Mouse (Mus musculus): ENCODE data around the gene St3gal3. TPM values are rescaled to one million over a fixed set of nuclear protein-coding genes. Genes with fewer than 3 reads are reported as not detected.
A peak's percentile ranks its signal among the peaks of the same experiment; 100 is the strongest.

St3gal3 gene
- polyA plus RNA-seq (2012; rRNA removed): 68.3 and 71.2 TPM in 2 replicates

GRCm38 (mm10) chr4:118134485-118135365 lies at the start of gene St3gal3:
Gene St3gal3 (minus strand): TSS chr4:118134914.
- peak within 1 kb of the TSS; percentile 90 for H3K4me3 ChIP-seq (replicated peaks; ENCODE audit: insufficient read depth, low read depth, low read length)
- peak; percentile 98 to 99 for DNase-seq
- no peak for TF ChIP-seq CTCF (IDR thresholded peaks at IDR 0.05; ENCODE audit: borderline replicate concordance, insufficient read depth, low read depth, low read length)
- peak; percentile 80; the same call in 1 of the 2 replicates for TF ChIP-seq POLR2A (IDR thresholded peaks at IDR 0.05; ENCODE audit: borderline replicate concordance, insufficient read depth, low read length)
- H3K27ac ChIP-seq (ENCODE audit: insufficient read depth, low read length): peak within 1 kb of the TSS; percentile 95
- peaks cover 41% of the 10 kb centered on the region for H3K4me1 ChIP-seq (ENCODE audit: control insufficient read depth, insufficient read depth, low read length)
- H3K27me3 ChIP-seq (ENCODE audit: control insufficient read depth, insufficient read depth, low read length): no peaks in the 10 kb centered on the region
- under 1% methylated on average over 83 of the region's 84 CpGs for WGBS

- Histone ChIP-seq H3K4me3 (replicated peaks; ENCODE audit: insufficient read depth, low read depth, low read length) (peak overlapping the region; percentile 82), H3K4me1 (ENCODE audit: control insufficient read depth, insufficient read depth, low read length) (peaks cover 4% of the 10 kb centered on the region), H3K27me3 (ENCODE audit: control insufficient read depth, insufficient read depth, low read length) (no peaks in the 10 kb centered on the region), H3K27ac (ENCODE audit: insufficient read depth, low read length) (peak overlapping the region; percentile 43)
- no peak for TF ChIP-seq POLR2A (IDR thresholded peaks at IDR 0.05; ENCODE audit: borderline replicate concordance, insufficient read depth, low read length)
- TF ChIP-seq CTCF (IDR thresholded peaks at IDR 0.05; ENCODE audit: borderline replicate concordance, insufficient read depth, low read depth, low read length): no peak
- DNase-seq: no peak
- WGBS: 12% methylated on average over 17 of the region's 17 CpGs
These were observed 45.8 kb upstream of the St3gal3 start for GRCm38 (mm10) chr4:118180301-118181080.

GRCm38 (mm10) chr4:118179467-118180300 lies 45.0 kb upstream of the St3gal3 start, which contains the start of gene Kdm4a:
Gene Kdm4a (minus strand): TSS chr4:118180043.
- Histone ChIP-seq H3K4me3 (replicated peaks; ENCODE audit: insufficient read depth, low read depth, low read length) (peak within 1 kb of the TSS; percentile 82), H3K27me3 (ENCODE audit: control insufficient read depth, insufficient read depth, low read length) (no peaks in the 10 kb centered on the region), H3K27ac (ENCODE audit: insufficient read depth, low read length) (peak within 1 kb of the TSS; percentile 88), H3K4me1 (ENCODE audit: control insufficient read depth, insufficient read depth, low read length) (peaks cover 4% of the 10 kb centered on the region)
- DNase-seq: peak; percentile 94 to 97
- TF ChIP-seq POLR2A (IDR thresholded peaks at IDR 0.05; ENCODE audit: borderline replicate concordance, insufficient read depth, low read length): peak; percentile 56; the same call in 1 of the 2 replicates
- no peak for TF ChIP-seq CTCF (IDR thresholded peaks at IDR 0.05; ENCODE audit: borderline replicate concordance, insufficient read depth, low read depth, low read length)
- WGBS: under 1% methylated on average over 38 of the region's 38 CpGs

DNA sequence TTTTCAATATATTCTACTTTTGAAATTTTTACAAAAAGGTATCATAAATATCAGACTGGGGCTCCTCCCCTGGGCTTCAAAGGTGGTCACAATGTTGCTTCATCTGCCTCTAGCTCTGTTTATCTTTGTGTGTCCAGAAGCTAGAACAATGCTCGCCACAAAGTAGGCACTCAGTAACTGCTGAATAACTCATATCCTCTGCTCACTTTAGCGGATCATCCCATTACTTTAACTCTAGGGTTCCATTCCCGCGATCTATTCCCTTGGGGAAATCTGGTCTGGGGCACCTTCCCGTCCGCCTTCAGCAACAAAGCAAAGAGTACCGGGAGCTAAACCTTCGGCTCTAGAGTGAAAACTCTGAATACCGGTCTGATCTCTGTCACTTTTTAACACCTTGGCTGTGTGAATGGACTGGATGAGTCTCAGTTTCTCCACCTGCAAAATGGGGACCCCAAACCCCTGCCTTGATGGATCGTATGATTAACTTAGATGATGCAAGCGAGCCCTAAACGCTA lies 44.3 kb upstream of the St3gal3 start:
- Histone ChIP-seq H3K27ac (ENCODE audit: insufficient read depth, low read length) (peak overlapping the region; percentile 63; the same call in 1 of the 2 replicates), H3K4me3 (replicated peaks; ENCODE audit: insufficient read depth, low read depth, low read length) (peak overlapping the region; percentile 82), H3K27me3 (ENCODE audit: control insufficient read depth, insufficient read depth, low read length) (no peaks in the 10 kb centered on the region), H3K4me1 (ENCODE audit: control insufficient read depth, insufficient read depth, low read length) (peaks cover 4% of the 10 kb centered on the region)
- WGBS: 1% methylated on average over 12 of the region's 12 CpGs
- no peak for DNase-seq
- TF ChIP-seq POLR2A (IDR thresholded peaks at IDR 0.05; ENCODE audit: borderline replicate concordance, insufficient read depth, low read length) (no peak), CTCF (IDR thresholded peaks at IDR 0.05; ENCODE audit: borderline replicate concordance, insufficient read depth, low read depth, low read length) (no peak)

DNA sequence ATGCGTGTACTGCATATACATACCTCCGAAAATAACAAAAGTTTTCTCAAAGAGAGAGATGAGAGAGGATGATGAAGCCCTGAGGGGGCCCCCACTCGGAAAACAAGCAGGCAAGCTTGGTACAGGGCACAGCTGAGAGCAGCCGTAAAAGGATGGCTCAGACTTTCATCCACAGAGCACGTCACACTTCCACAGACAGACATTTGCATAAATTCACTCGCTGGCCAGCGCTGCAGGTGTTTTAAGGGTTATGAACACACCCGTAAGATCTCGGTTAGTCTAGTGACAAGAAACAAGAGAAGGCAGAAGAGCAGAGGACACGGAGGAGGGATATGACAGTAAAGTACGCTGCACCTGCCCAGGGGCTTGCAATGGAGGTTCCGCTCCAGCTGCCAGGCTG lies 37.7 kb upstream of the St3gal3 start:
- WGBS: 85% methylated on average over 12 of the region's 12 CpGs
- Histone ChIP-seq H3K4me3 (replicated peaks; ENCODE audit: insufficient read depth, low read depth, low read length) (no peak overlapping the region), H3K4me1 (ENCODE audit: control insufficient read depth, insufficient read depth, low read length) (peaks cover 3% of the 10 kb centered on the region), H3K27me3 (ENCODE audit: control insufficient read depth, insufficient read depth, low read length) (no peaks in the 10 kb centered on the region), H3K27ac (ENCODE audit: insufficient read depth, low read length) (no peak overlapping the region)
- TF ChIP-seq POLR2A (IDR thresholded peaks at IDR 0.05; ENCODE audit: borderline replicate concordance, insufficient read depth, low read length): no peak
- no peak for TF ChIP-seq CTCF (IDR thresholded peaks at IDR 0.05; ENCODE audit: borderline replicate concordance, insufficient read depth, low read depth, low read length)
- no peak for DNase-seq

DNA sequence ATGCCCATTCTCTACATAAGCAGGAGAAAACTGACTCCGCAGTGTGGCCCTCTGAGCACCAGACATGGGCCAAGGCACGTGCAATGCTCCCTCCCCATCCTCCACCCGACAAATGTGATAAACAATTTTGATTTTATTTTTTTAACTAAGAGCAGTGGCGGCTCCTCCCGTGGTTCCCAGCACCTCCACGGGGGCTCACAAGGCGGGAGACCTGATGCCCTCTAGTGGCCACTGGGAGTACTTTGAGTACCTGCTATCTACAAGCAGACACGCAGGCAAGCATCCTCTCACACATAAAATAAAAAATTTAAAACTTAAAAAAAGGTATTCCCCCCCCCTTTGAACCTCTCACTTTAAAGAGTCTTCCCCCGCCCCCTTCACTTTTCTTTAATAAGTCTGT lies 36.3 kb upstream of the St3gal3 start:
- 90% methylated on average over 9 of the region's 9 CpGs for WGBS
- TF ChIP-seq POLR2A (IDR thresholded peaks at IDR 0.05; ENCODE audit: borderline replicate concordance, insufficient read depth, low read length) (no peak), CTCF (IDR thresholded peaks at IDR 0.05; ENCODE audit: borderline replicate concordance, insufficient read depth, low read depth, low read length) (peak; percentile 31; the same call in 1 of the 2 replicates)
- no peak for DNase-seq
- Histone ChIP-seq H3K27ac (ENCODE audit: insufficient read depth, low read length) (no peak overlapping the region), H3K27me3 (ENCODE audit: control insufficient read depth, insufficient read depth, low read length) (no peaks in the 10 kb centered on the region), H3K4me1 (ENCODE audit: control insufficient read depth, insufficient read depth, low read length) (peaks cover 3% of the 10 kb centered on the region), H3K4me3 (replicated peaks; ENCODE audit: insufficient read depth, low read depth, low read length) (no peak overlapping the region)

- peaks cover 3% of the 10 kb centered on the region for H3K4me1 ChIP-seq (ENCODE audit: control insufficient read depth, insufficient read depth, low read length)
- no peaks in the 10 kb centered on the region for H3K27me3 ChIP-seq (ENCODE audit: control insufficient read depth, insufficient read depth, low read length)
- H3K4me3 ChIP-seq (replicated peaks; ENCODE audit: insufficient read depth, low read depth, low read length): no peak overlapping the region
- WGBS: 89% methylated on average over 12 of the region's 12 CpGs
- H3K27ac ChIP-seq (ENCODE audit: insufficient read depth, low read length): no peak overlapping the region
- TF ChIP-seq POLR2A (IDR thresholded peaks at IDR 0.05; ENCODE audit: borderline replicate concordance, insufficient read depth, low read length): no peak
- no peak for TF ChIP-seq CTCF (IDR thresholded peaks at IDR 0.05; ENCODE audit: borderline replicate concordance, insufficient read depth, low read depth, low read length)
- DNase-seq: no peak
These were observed 27.4 kb upstream of the St3gal3 start for GRCm38 (mm10) chr4:118162123-118162522.

All from cerebellum, adult 2 months (tissue).